Mouse (Mus musculus): ENCODE measurements around the gene Kctd21.

The Kctd21 gene

DNA sequence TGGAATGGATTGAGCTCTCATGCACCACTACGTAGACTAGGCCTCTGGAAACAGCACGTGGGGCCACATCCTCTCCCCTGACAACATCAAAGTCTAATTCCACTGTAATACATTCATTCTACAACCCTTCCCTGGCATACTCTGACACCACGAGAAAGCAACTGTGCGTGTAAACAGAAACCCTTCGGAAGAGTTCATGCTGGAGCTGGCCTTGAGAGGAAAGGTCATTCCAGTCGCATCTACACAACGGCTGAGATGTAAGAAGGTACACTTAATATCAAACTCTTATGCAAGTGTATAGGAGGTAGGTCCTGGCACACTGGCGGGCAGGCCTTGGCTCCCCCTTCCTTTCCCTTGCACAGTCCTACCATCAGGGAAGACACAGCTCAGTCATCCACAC, 7.8 kb upstream of the Kctd21 start:
- DNase-seq (ENCODE audit: low spot score) = no peak

DNA sequence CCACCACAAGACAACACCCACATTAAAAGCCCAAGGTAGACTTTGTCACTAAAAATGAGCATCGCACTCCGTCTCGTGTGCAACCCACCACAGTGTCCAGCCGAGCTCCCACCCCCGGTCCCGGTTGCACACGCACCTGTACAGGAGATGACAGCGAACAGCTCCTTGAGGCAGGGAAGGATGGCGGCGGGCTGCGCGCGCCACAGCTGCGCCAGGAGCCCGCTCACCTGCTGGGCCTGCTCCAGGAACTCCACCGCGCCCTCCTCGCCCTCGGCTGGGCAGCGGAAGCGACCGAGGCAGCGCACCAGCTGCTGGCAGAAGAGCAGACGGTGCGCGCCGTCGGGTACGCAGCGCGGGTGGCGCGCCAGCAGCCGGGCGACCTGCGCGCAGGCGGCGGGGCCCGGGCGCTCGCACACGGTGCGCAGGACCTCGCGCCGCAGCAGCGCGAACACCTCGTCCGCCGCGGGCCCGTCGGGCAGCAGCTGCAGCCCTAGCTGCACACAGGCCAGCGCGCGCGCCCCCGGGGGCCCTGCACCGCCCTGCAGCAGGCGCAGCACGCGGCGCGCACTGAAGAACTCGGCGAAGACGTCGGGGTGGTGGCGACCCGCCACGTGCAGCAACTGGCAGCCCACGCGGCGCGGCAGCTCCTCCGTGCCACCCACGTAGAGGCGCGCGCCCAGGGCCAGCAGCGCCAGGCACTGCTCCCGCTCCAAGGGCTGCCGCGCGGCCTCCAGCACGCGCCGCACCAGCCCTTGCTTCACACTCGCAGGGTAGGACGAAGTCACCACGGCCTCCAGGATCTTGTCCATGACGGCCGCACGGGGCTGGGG, 6.8 kb upstream of the Kctd21 start:
- DNase-seq (ENCODE audit: low spot score) = no peak

DNA sequence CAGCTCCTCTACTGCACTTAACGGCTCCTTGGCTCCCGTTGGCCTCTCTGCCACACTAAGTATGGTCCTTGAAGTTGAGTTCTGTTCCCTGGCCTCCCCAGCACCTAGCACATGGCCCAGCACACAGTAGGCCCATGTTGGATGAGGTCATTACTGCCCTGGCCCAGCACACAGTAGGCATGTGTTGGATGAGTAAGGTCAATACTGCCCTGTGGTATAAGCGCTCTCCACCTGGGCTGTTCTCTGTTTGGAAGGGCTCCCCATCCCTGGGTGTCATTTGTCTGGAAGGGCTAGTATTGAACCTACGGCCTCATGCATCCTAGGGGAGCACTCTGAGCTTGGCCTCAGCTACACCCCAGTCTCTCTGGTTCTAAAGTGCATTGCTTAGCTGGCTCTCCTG, 4.8 kb upstream of the Kctd21 start:
- DNase-seq (ENCODE audit: low spot score) = no peak

- DNase-seq (ENCODE audit: low spot score) = no peak
Measured at GRCm38 (mm10) chr7:97328891-97329588, 3.1 kb upstream of the Kctd21 start.

GRCm38 (mm10) chr7:97329676-97330075, 2.5 kb upstream of the Kctd21 start:
- no peak for DNase-seq (ENCODE audit: low spot score)

GRCm38 (mm10) chr7:97330931-97331645, 1.0 kb upstream of the Kctd21 start:
- DNase-seq (ENCODE audit: low spot score) = no peak

GRCm38 (mm10) chr7:97332667-97333041, 527 bp downstream of the Kctd21 start:
- DNase-seq (ENCODE audit: low spot score) = no peak

DNA sequence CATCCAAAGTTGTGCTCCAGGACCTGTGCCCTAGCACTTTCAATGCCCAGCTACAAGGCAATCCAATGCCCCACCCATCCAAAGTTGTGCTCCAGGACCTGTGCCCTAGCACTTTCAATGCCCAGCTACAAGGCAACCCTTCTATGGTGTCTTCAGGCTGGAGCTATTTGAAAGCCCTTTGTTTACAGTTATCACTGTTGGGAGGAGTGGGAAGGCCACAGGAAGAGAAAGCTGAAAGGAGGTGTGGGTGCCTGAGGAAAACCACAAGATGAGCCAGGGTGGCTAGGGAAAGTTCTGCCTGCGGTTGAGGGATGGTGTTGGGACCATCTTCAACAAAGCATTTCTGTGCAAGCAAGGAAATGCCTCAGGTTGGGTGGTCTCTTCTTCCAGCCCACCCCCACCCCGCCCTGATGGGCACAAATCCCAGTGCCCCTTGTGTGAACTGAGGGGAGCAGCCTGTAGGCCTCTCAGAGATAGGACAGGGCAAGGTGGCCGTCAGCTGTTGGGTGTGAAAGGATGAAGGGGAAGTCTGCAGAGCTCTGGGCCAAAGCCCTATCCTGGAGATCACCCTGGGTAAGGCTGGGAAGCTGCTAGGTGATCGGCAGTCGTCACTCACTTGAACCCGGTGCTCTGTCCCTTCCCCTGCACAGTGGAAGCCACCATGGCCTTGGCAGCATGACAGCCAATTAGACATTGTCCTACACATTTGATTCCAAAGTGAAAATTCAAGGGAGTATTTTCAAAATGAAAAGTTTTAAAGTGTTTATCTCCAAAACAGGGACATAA, 1.2 kb downstream of the Kctd21 start:
- no peak for DNase-seq (ENCODE audit: low spot score)

DNA sequence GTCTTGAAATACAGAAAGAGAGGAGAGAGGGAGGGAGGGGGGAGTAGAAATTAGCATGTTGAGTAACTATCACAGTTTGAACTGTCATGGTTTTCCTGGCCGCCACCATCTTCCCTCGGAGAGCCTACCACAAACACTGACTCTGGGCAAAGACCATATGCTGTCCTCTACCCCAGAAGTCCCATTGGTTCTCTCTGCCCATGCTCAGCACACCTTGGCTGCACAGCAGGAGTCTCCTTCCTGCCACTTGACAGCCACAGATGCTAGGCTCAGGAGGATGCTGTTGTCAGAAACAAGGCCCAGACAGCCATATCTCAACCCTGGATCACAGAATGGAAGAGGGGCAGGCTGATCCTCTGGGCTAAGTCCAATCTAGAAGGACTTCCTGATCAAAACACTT, 2.3 kb downstream of the Kctd21 start:
- no peak for DNase-seq (ENCODE audit: low spot score)

DNA sequence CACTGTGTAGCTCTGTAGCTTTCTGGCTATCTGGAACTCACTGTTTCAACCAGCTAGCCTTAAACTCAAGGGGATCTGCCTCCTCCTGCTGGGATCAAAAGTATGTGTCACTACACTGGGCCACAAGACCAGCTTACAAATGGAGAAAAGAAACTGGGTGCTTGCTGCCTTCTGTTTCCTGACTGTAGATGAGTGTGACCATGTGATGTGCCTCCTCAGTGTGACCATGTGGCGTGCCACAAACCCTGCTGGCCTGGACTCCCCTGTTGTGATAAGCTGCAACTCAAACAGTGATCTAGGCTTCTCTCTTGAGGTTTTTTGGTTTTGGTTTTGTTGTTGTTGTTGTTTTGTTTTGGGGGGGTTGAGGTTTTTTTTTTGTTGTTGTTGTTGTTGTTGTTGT, 4.6 kb downstream of the Kctd21 start:
- no peak for DNase-seq (ENCODE audit: low spot score)

DNA sequence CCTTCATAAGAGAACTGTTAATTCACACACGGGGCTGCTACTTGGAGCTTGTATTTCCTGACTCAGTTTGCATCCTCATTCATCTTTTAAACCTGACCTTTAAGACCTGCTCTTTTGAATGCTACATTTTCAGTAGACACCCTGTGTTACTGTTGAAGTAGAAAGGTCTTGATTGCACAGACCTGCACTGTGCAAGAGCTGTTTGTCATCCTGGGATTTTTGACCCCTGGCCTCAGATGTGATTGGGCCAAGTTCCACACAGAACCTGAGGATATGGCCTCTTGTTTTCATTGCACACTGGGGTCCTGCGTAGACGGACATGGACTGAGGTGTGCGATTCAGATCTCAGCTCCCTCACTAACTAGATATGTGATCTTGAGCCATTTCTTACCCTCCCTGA, 6.5 kb downstream of the Kctd21 start:
- DNase-seq (ENCODE audit: low spot score) = no peak

GRCm38 (mm10) chr7:97339623-97340022, 7.5 kb downstream of the Kctd21 start:
- no peak for DNase-seq (ENCODE audit: low spot score)

DNA sequence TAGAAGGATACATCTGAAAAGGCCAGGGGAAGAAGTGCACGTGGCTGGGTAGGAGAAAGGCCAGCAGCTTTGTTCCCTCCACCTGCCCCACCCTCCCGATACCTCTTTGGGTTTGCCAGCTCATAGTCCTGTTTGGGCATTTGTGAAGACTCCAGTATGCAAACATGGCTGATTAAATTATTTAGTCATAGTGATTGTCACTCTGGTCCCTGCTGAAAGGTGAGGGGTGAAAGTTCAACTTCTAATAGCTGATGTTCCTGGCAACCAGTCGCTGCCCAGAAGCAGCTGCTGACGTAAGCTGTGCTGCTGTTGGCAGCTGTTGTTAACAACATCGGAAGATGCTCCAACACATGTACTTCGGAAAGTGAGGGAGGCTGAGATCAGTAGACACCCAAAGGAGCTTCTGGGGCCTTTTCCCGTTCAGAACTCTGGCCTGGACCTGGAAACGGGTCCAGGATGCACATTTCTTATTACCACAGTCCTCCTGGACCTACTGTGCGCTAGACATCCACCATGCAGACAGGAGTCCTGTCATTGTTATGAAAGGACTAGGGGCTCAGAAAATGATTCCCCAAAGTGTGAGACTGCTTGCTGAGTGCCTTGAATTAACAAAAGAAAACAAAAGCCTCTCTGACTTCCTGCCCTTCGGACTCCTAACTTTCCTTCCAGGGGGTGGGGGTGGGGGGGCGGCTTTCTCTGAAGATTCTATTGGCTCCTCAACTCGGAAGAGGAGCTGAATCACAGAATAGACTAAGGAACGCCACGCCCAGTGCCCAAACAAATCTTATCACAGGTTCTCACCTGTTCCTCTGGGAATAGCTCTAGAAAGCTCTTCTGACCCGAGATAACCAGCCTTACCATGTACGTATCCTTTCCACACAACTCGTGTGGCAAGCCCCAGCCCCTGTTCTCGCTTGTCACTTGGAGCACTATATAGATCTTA, 9.1 kb downstream of the Kctd21 start:
- no peak for DNase-seq (ENCODE audit: low spot score)

- no peak for DNase-seq (ENCODE audit: low spot score)
Measured at GRCm38 (mm10) chr7:97342961-97343360, 10.8 kb downstream of the Kctd21 start.

DNA sequence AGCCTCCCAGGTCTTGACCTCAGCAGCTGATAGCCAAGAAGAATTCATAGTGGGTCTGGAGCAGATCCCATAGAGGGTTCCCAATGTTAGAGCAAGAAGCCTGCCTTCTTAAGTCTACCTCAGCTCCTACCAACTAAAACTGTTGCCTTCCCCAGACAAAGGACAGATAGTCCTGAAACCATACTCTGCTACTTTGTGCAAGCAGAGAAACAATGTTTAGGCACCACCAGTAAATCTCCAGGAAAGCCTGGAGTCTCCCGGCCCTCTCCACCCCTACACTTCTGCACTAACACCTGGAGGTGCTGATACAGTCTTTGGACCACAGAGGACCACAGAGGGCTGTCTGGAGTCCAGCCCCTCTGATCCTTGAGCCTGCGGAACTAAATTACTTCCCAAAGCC, 12.5 kb downstream of the Kctd21 start:
- no peak for DNase-seq (ENCODE audit: low spot score)

GRCm38 (mm10) chr7:97345229-97345871, 13.2 kb downstream of the Kctd21 start:
- no peak for DNase-seq (ENCODE audit: low spot score)

DNA sequence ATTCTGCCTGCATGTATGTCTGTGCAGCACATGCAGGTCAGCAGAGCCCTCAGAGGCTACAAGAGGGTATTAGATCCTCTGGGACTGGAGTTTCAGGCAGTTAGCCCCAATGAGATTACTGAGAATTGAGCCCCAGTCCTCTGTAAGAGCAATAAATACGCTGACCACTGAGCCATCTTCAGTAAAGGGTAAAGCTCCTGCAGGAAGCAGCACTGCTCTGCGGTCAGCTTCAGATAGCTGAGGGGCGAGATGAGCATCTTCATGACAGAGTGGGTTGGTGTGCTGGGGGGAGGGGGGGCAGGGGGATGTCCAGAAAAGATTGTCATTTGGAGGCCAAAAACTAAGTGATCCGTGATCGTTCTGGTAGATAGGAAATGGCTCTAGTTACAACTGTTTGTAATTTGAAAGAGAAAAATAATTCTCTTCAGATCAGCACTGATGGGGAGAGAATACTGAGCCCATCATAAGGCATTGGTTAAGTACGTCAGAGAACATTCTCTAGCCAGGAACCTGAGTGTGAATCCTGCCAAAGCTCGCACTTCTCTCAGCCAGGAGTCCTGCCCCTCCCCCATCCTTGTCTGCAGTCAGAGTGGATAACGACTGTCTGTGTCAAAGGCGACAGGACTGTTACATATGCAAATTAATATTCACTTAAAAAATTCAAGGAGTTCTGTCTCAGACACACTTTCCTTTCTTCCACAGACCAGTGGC, 14.1 kb downstream of the Kctd21 start:
- no peak for DNase-seq (ENCODE audit: low spot score)

- DNase-seq (ENCODE audit: low spot score) = no peak
Measured at GRCm38 (mm10) chr7:97346822-97347166, 14.7 kb downstream of the Kctd21 start.

DNA sequence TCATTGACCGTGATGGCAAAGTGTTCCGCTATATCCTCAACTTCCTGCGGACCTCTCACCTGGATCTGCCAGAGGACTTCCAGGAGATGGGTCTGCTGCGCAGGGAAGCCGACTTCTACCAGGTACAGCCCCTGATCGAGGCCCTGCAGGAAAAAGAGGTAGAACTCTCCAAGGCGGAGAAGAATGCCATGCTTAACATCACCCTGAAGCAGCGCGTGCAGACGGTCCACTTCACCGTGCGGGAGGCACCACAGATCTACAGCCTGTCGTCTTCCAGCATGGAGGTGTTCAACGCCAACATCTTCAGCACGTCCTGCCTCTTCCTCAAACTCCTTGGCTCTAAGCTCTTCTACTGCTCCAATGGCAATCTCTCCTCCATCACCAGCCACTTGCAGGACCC, 15.3 kb downstream of the Kctd21 start:
- no peak for DNase-seq (ENCODE audit: low spot score)

DNA sequence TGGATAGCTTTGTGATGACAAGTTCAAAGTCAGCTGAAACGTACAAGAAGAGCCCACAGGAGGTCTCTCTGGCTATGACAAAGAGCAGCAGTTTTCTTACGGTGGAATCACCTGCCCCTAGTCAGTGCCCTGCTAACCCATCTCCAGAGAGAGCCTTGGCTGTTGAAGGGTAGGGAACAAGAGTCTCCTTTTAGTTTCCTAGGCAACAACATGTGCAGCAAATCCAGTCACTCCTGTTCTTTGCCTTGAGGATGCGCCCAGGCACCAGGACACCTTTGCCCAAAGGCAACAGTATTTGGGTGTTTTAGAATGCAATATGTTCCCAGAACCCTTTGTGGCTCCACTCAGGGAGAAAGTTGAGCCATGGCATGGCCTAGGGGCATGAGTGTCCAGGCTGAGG, 16.2 kb downstream of the Kctd21 start:
- DNase-seq (ENCODE audit: low spot score) = no peak

Data from ovary, adult 18-20 months (tissue).